Mouse (Mus musculus) CH12.LX (cell line): ENCODE measurements at regions not wholly inside any gene's neighbourhood (a gene's known extent, or its start where the extent isn't known, plus 50 kb on each side); places are given as distances from the start of the nearest gene placed in this dataset.

Experiments
- DNase-seq: peaks from one replicate; pipeline ENCODE4 v3.0.0-alpha.2; 2013; ENCODE audit errors: extremely low read depth
- H3K27ac ChIP-seq: 2 replicates; pipeline ENCODE4 v1.5.1; 2012; ENCODE audit warnings: low read depth, mild to moderate bottlenecking, control low read depth, moderate library complexity; ENCODE audit not compliant: insufficient read depth
- H3K27me3 ChIP-seq: replicated peaks from 2 replicates; pipeline ENCODE3; 2012; ENCODE audit warnings: inconsistent platforms
- H3K36me3 ChIP-seq, 2 experiments: replicated peaks in 1 of 2; 2 replicates each; pipeline versions ENCODE3 to v1.6.1; 2012; ENCODE audit warnings: inconsistent platforms in 1 of 2, low read length in 1 of 2, mild to moderate bottlenecking in 1 of 2, mixed read lengths in 1 of 2, moderate library complexity in 1 of 2; ENCODE audit not compliant: control insufficient read depth in 1 of 2, insufficient read depth in 1 of 2
- H3K4me1 ChIP-seq, 2 experiments: 2 replicates each; pipeline ENCODE4 v1.6.1; 2012; ENCODE audit warnings: inconsistent platforms in 1 of 2, moderate library complexity in 1 of 2; ENCODE audit not compliant: insufficient read depth in 2 of 2, control insufficient read depth in 1 of 2
- H3K4me2 ChIP-seq: 2 replicates; pipeline ENCODE4 v1.6.1; 2012; ENCODE audit warnings: low read depth, mild to moderate bottlenecking, control low read depth; ENCODE audit not compliant: poor library complexity, insufficient read depth, severe bottlenecking
- H3K4me3 ChIP-seq, 3 experiments: fragments of 150-350 bp in 1 of 3; sonication (generic) in 1 of 3; replicated peaks in 1 of 3; 2 replicates each; pipeline versions ENCODE3 to v1.5.1; 2011 to 2012; ENCODE audit warnings: low read depth in 2 of 3, low read length in 2 of 3, mild to moderate bottlenecking in 2 of 3, moderate library complexity in 2 of 3, control low read depth in 1 of 3, improper control_type of control experiment in 1 of 3, inconsistent platforms in 1 of 3, mixed read lengths in 1 of 3; ENCODE audit not compliant: poor library complexity in 1 of 3
- H3K79me2 ChIP-seq: replicated peaks from 2 replicates; pipeline ENCODE4 v1.6.1; 2012; ENCODE audit warnings: mild to moderate bottlenecking, moderate library complexity; ENCODE audit not compliant: control insufficient read depth, poor library complexity, insufficient read depth, severe bottlenecking; ENCODE audit errors: extremely low read depth
- H3K9ac ChIP-seq: 2 replicates; pipeline ENCODE4 v1.6.1; 2012; ENCODE audit warnings: low read depth, mild to moderate bottlenecking, control low read depth, moderate library complexity; ENCODE audit not compliant: insufficient read depth
- H3K9me3 ChIP-seq: replicated peaks from 2 replicates; pipeline ENCODE3; 2012; ENCODE audit warnings: low read length, inconsistent platforms, mixed read lengths
- CHD1 ChIP-seq: IDR thresholded peaks from 2 replicates; pipeline ENCODE4 v1.6.1; 2012; ENCODE audit warnings: low read depth, low read length, improper control_type of control experiment, inconsistent platforms
- CHD2 ChIP-seq: IDR thresholded peaks from 2 replicates; pipeline ENCODE4 v1.6.1; 2011; ENCODE audit warnings: low read length, improper control_type of control experiment
- CTCF ChIP-seq, 2 experiments: IDR thresholded peaks in 1 of 2; conservative IDR thresholded peaks in 1 of 2; 2 replicates each; pipeline ENCODE4 v1.5.1; 2011 to 2012; ENCODE audit warnings: low read depth in 2 of 2, low read length in 2 of 2, improper control_type of control experiment in 1 of 2, inconsistent platforms in 1 of 2, mild to moderate bottlenecking in 1 of 2, moderate library complexity in 1 of 2
- HCFC1 ChIP-seq: IDR thresholded peaks from 2 replicates; pipeline ENCODE4 v1.6.1; 2012; ENCODE audit warnings: low read depth, mild to moderate bottlenecking, inconsistent platforms, low read length, improper control_type of control experiment
- IRF4 ChIP-seq: IDR thresholded peaks from 2 replicates; pipeline ENCODE4 v1.6.1; 2014; ENCODE audit warnings: low read depth, mild to moderate bottlenecking, inconsistent platforms, low read length, improper control_type of control experiment
- MAX ChIP-seq: IDR thresholded peaks from 2 replicates; pipeline ENCODE4 v1.6.1; 2011; ENCODE audit warnings: low read length, improper control_type of control experiment
- MYC ChIP-seq: IDR thresholded peaks from 2 replicates; pipeline ENCODE4 v1.6.1; 2011; ENCODE audit warnings: low read depth, mild to moderate bottlenecking, improper control_type of control experiment, low read length
- NELFE ChIP-seq: IDR thresholded peaks from 2 replicates; pipeline ENCODE4 v1.6.1; 2011; ENCODE audit warnings: low read depth, low read length, improper control_type of control experiment
- POLR2A ChIP-seq: IDR thresholded peaks from 2 replicates; pipeline ENCODE4 v1.6.1; 2011; ENCODE audit warnings: low read depth, mild to moderate bottlenecking, improper control_type of control experiment, low read length
- POLR2AphosphoS2 ChIP-seq: IDR thresholded peaks from 2 replicates; pipeline ENCODE4 v1.6.1; 2011; ENCODE audit warnings: low read depth, low read length, improper control_type of control experiment
- RAD21 ChIP-seq: IDR thresholded peaks from 2 replicates; pipeline ENCODE4 v1.6.1; 2011; ENCODE audit warnings: low read depth, mild to moderate bottlenecking, low read length, improper control_type of control experiment, moderate library complexity
- TBP ChIP-seq: conservative IDR thresholded peaks from 2 replicates; pipeline ENCODE4 v1.6.1; 2011; ENCODE audit warnings: low read depth, low read length, improper control_type of control experiment
- USF1 ChIP-seq: IDR thresholded peaks from 2 replicates; pipeline ENCODE4 v1.6.1; 2014; ENCODE audit warnings: low read depth, mild to moderate bottlenecking, inconsistent platforms, low read length, improper control_type of control experiment
- USF2 ChIP-seq: conservative IDR thresholded peaks from 2 replicates; pipeline ENCODE4 v1.6.1; 2011; ENCODE audit warnings: low read depth, low read length, improper control_type of control experiment
- ZC3H11A ChIP-seq: IDR thresholded peaks from 2 replicates; pipeline ENCODE4 v1.6.1; 2012; ENCODE audit warnings: low read depth, mild to moderate bottlenecking, inconsistent platforms, low read length, improper control_type of control experiment
- ZKSCAN1 ChIP-seq: IDR thresholded peaks from 2 replicates; pipeline ENCODE4 v1.6.1; 2012; ENCODE audit warnings: low read depth, inconsistent platforms, low read length, improper control_type of control experiment, borderline replicate concordance
- ZMIZ1 ChIP-seq: IDR thresholded peaks from 2 replicates; pipeline ENCODE4 v1.6.1; 2012; ENCODE audit warnings: low read depth, mild to moderate bottlenecking, inconsistent platforms, low read length, improper control_type of control experiment
- dilution Hi-C: fragments of 300-500 bp; cut with MboI; formaldehyde crosslinking; loops from 2 replicates; pipeline ENCODE4 v1.14.3; 2020; ENCODE audit warnings: low sequenced_read_pairs; ENCODE audit not compliant: extremely low pct_unique_long_range_greater_than_20kb, extremely low pct_ligation_motif_present
- in situ Hi-C: fragments of 300-500 bp; cut with MboI; formaldehyde crosslinking; loops from 3 replicates; pipeline ENCODE4 v1.14.3; 2019; ENCODE audit warnings: low sequenced_read_pairs, low pct_ligation_motif_present, low pct_unique_long_range_greater_than_20kb, mixed read lengths

DNA sequence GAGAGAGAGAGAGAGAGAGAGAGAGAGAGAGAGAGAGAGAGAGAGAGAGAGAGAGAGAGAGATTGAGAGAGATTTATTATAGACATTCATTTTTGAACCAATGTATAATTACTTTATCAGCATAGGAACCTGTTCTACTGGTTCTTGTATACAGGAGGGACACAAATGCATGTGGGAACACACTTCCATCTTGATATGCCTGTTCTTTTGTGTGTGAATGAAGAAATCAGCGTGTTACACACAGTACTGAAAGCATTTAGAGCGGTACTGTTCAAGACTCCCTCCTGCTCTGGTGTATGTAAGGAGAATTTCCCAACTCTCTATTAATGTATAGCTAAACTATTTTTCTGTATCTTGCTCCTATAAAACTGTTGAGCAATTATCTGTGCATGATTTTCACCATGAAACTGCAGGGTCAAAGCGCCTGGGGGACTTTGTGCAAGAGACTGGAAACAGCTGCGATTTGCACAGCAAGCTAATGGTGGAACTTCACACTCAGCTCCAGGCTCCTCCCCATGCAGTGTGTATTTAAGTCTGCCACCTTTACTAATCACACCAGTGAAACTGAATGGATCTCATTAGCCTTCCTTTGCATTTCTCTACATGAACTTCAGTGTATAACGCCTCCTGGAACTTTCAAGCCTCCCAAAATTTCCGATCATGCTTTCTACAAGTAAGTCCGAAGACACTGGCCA lies 267.0 kb upstream of the 3110018I06Rik start:
- Histone ChIP-seq H3K36me3 (no peaks in the 10 kb centered on the region), H3K4me1 (no peaks in the 10 kb centered on the region), H3K9me3 (peaks cover 92% of the 10 kb centered on the region), H3K27ac (no peak overlapping the region)
- TF ChIP-seq ZKSCAN1 (no peak), CHD2 (no peak), MAX (no peak), IRF4 (no peak), CTCF (conservative IDR thresholded peaks at IDR 0.05 in 1 of 2, IDR thresholded peaks at IDR 0.05 in 1 of 2; ENCODE audit: low read depth in 2 of 2, low read length in 2 of 2) (no peak), POLR2AphosphoS2 (no peak), HCFC1 (no peak), CHD1 (no peak), TBP (no peak), POLR2A (no peak), USF1 (no peak), ZMIZ1 (no peak), ZC3H11A (no peak), MYC (no peak), USF2 (no peak)
- TF ChIP-seq, all 38 proteins: peak for 0
- Histone ChIP-seq H3K9ac (no peak overlapping the region), H3K27me3 (no peaks in the 10 kb centered on the region), H3K4me2 (no peak overlapping the region), H3K79me2 (no peaks in the 10 kb centered on the region), H3K4me3 (no peak overlapping the region)
- dilution Hi-C loops, result no loop called here
- DNase-seq, result no peak
- in situ Hi-C loops, result no loop called here

DNA sequence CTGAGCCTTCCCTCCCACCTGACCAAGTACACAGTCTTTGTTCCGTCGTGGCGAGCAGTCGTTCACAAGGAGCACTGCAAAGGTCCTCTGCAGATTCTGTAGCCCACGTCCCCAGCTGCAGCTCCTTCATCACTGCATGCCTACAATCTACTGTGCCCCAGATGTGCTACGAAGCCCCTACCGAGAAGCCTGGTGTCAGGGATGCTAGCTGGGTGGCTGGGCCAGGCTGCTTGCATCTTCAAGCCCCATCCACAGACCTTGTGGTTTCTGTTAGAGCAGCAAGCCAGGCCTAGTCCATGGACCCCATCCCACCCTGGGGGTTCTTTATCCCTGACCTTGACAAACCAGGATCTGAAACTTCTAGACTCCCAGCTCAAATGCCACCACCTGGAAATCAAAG lies 266.3 kb upstream of the 3110018I06Rik start:
- no peak for TF ChIP-seq POLR2A
- TF ChIP-seq NELFE, result no peak
- TF ChIP-seq RAD21, result no peak
- H3K4me2 ChIP-seq, result no peak overlapping the region
- dilution Hi-C loops, result no loop called here
- in situ Hi-C loops, result no loop called here
- no peaks in the 10 kb centered on the region for H3K79me2 ChIP-seq
- no peaks in the 10 kb centered on the region for H3K27me3 ChIP-seq
- no peaks in the 10 kb centered on the region for H3K36me3 ChIP-seq
- DNase-seq, result no peak
- H3K9me3 ChIP-seq, result peaks cover 90% of the 10 kb centered on the region
- H3K4me1 ChIP-seq, result no peaks in the 10 kb centered on the region
- no peak overlapping the region for H3K9ac ChIP-seq
- H3K4me3 ChIP-seq, result no peak overlapping the region
- H3K27ac ChIP-seq, result no peak overlapping the region
